Mouse (Mus musculus) neural tube, embryonic 10.5 days (tissue): ENCODE data around the gene Perm1.

ENCODE experiments used
- DNase-seq: peaks from one replicate; pipeline ENCODE4 v3.0.0-alpha.2; 2017; ENCODE audit warnings: low spot score; ENCODE audit errors: extremely low spot score

The Perm1 gene

DNA sequence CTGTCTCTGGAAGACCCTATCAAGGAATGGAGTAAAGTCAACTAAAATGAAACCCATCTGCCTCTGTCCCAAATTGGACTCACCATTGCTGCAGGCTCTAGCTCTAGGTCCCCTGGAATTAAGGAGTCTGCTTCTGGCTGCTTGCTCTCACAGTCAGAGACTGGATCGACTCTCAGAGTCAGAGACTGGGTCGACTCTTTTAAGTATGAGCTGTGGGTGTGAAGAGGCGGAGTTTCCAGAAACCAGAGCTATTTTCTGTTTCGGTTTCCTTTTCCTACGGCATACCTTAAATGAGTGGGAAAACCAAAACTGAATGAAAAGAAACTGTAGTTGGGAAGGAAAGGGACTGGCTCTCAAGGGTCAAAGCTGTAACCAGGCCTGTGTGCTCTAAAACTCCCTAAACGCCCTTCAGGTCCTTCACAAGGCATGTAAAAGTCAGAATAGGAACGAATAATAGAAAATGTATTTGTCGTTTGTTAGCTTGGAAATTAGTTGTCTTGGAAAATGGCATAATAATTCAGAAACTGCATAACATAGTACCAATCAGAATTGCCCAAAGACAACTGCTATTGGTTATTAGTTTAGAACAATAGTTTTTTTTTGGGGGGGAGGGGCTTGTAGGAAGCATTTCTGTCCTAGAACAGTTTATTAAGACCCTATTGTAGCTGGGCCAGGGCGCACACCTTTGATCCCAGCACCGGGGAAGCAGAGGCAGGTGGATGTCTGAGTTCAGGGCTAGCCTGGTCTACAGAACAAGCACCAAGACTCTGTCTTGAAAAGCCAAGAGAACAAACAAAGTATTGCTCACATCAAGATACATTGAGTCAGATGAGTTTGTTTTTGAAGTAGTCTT, 14.8 kb upstream of the Perm1 start, which contains the start of gene Isg15:
Gene Isg15, minus strand, starts transcription at position 196 of the 853 bp plus-strand sequence.
- DNase-seq = no peak

DNA sequence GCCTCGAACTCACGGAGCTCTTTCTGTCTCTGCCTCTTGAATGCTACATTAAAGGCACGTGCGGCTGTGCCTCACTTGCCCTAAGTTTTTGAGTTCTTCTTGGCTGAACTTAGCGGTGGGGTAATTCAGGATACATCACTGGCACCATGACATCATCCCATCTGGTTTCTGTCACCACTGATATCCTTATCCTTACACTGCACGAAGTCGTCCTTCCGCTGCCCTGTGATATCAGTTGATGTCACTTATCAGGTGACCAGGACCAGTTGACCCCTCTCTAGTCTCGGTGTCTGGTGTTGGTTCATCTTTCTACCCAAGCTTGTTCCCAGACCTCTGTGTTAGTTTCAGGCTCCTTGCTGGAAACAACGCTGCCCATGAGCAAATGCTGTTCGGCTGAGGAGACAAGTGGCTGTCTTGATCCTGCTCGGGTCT, 13.2 kb upstream of the Perm1 start:
- no peak for DNase-seq

GRCm38 (mm10) chr4:156203001-156203412, 12.7 kb upstream of the Perm1 start, which contains the start of gene AW011738:
AW011738 (plus strand) TSS chr4:156203304.
- peak; percentile 78 for DNase-seq

DNA sequence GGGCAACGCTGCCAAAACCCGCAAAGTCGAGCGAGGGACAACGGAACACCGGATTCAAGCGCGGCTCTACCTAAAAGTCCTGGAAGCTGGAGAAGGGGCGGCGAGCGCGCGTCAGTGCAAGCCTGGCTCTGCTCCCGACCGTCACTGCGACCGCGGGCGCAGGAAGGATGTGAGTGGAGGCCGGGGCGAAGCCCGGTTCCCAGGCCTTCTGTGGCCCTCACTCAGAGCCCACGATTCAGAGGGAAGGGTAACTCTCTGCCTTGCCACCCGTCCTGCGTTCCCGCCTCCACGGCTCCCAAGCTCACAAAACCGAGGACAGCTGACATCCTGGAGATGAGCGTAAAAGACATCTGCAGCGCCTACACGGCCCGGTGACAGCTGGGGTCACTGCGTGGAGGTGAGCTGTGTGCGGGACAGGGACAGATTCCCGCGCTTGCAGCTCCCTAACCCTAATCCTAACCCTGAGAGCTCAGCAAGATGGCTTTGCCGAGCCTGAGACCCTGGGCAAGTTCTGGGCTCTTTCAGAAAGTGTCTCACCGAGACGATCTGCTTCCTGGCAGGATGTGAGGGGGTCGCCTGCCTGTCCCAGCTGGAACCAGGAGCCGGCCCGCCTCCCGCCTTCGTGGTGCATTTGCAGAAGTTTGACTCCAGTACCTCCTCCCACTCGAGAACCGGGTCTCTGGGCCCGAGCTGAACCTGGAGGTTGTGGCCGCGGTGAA, 12.1 kb upstream of the Perm1 start:
- DNase-seq = no peak

DNA sequence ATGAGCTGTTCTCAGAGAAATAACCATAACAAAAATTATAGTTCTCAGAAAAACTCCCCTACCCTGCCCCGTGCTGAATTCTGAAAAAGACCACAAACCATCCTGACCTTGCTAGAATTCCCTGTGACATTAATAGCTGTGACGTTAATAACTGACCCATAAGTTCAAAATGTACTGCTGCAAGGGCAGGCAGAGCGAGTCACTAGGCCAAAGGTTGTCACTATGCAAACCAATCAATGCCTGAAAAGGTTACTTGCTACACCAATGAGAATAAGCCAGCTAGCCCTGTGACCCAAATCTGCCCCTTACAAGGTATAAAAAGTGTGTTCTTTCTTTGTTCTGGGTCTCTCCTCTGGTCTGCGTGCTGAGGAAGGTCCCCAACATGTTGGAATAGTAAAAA, 6.8 kb upstream of the Perm1 start:
- no peak for DNase-seq

- DNase-seq = no peak
Measured at GRCm38 (mm10) chr4:156209963-156210635, 5.6 kb upstream of the Perm1 start.

GRCm38 (mm10) chr4:156213134-156213533, 2.5 kb upstream of the Perm1 start:
- DNase-seq = no peak

GRCm38 (mm10) chr4:156216196-156216595, 528 bp downstream of the Perm1 start:
- DNase-seq = no peak

DNA sequence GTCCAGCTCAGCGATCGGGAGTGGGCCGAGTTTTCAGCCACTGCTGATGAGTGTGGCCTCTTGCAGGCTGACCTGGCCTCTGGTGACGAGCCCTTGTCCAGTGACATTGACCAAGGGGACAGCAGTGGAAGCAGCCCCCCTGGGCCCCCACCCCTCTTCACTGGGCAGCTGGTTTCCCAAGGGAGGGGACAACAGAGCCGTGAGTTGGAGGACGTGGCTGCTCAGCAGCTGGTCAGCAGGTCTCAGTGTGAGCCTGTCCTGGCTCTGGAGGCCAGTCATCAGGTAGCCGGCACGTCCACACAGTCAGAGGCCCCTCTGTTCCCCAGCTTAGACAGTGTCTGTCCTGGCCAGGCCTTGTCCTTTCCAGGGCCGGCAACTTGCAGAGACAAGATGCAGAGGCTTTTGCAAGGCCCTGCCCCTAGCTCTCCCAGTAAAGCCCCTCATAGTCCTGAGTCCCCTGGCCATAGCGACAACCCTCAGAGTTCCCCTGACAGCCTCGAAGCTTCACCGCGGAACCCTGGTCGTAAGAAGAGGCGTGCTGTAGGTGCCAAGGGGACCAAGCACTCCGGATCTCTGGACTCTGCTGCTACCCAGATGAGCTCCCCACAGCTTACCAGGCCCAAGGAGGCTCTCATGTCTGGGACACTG, 1.5 kb downstream of the Perm1 start:
- DNase-seq = no peak

DNA sequence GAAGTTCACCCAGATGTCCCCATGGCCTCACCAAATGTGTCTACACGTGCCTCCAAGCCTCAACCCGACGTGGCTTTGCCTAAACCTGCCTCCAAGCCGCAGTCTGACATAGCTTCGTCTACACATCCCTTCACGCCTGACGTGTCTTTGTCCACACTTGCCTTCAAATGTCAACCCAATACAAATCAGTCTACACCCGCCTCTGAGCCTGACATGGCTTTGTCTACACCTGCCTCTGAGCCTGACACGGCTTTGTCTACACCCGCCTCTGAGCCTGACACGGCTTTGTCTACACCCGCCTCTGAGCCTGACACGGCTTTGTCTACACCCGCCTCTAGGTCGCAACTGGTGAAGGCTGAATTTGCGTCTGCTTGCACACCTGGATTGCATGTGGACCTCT, 2.2 kb downstream of the Perm1 start:
- no peak for DNase-seq

DNA sequence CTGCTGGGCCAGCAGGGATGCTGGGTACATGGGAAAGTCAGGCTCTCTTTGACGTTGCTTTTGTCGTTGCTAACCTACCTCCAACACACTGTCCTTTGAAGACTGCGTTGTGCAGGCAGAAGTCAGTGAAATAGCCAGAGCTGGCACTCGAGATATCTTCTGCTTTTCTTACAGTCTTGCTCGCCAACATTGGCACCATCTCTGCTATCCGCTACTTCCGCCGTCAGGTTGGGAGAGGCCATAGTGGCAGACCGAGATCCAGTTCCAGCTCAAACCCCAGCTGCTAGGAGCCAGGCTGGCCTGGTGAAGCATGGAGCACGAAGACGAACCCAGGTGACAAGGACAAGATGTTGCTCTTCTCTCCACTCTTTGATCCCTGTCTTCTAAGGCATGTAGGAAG, 4.3 kb downstream of the Perm1 start:
- DNase-seq = no peak

DNA sequence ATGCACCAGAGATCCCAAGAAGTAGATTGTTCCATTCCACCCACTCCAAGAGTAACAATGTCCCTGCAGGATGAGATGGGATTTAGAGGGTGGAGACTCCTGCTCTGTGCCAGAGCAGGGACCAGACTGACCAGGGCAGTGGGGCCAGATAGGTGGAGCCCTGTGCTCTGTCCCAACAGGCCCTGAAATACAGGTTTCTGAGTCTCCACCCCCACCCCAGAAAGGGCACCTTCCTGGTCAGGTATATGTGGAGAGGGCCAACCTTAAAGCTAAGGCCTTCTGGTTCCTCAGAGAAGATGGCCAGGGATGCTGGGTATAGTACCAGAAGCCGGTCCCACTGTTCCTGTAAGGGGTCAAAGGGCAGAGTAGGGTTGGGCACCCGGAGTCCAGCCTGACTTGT, 8.6 kb downstream of the Perm1 start:
- no peak for DNase-seq

- no peak for DNase-seq
Measured at GRCm38 (mm10) chr4:156227752-156228392, 12.2 kb downstream of the Perm1 start.

DNA sequence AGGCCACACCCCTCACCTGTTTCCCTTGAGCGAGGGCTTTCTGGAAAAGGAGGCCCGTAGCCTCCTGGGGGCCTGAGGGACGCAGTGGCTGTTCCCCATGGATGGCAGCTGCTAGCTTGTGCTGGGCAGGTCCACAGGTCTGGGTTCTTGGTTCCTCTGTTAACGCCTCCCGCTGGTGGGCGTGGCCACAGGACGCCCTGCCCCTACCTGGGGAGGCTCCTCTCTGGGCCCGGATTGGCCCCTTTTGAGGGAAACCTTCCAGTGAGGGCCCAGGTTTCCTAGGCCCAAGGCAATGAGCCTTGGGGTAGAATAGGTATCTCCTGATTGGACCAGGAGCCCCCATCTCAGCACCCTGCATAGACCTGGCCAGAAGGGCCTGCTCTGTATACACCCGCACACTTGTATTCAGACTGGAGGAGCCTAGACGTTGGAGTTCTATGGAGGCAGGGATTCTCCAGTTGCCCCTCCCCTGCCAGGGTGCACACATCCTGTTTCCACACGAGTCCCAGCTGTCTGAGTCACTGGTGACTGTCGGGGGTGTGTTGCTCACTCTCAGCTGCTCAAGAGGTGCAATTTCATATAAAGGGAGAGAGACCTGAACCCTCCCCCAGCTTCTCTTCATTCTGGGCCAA, 12.8 kb downstream of the Perm1 start:
- no peak for DNase-seq

DNA sequence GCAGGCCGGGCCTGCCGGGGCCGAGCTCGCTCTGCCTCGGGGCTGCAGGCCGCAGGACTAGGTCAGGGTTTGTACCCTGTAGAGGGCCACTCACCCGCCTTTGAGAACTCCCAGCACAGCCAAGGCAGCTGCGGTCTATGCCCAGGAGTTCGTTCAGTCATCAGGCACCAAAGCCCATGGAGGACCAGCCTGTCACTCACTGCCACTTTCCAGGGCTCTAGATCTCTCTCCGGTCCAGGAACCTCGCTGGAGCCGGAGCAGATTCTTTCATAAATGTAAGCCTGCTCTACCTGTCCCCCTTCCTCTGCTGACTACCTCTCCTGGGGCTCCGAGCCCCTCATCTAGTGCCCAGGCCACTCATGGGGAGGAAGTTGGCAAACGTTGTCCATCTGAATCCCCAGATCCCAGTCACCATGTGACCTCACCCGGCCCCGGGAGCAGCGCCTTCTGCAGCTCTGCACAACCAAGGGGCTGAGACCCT, 18.4 kb downstream of the Perm1 start:
- peak; percentile 60 for DNase-seq

DNA sequence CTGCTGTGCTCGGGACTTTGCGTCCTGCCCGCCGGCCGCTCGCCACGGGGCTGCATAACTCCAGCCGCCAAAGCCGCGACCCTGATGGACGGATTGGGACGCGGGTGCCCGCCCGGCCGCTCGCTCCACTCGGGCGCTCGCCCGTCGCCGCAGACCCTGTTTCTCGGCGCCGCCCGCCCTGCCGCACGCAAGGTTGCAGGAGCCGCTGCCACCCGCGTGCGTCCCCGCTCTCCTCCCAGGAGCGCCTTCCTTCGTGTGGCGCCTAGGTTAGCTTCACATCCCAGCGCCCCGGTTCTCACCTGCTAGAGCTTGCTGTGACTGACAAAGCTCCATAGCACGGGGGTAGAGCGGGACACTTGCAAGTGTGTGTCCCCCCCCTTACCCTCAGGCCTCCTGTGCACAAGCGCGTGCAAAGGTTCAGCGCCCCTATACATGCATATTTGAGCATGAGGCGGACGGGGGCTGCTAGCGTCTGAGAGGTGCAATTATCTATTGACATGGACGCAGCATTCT, 19.1 kb downstream of the Perm1 start, which contains the start of gene Plekhn1:
Gene Plekhn1, minus strand, starts transcription at position 157 of the 513 bp plus-strand sequence.
- DNase-seq = peak; percentile 84

GRCm38 (mm10) chr4:156235360-156235770, 19.7 kb downstream of the Perm1 start:
- DNase-seq = no peak

GRCm38 (mm10) chr4:156235808-156236533, 20.3 kb downstream of the Perm1 start, which contains the start of gene Noc2l:
Noc2l (plus strand) TSS chr4:156236010.
- DNase-seq = peak; percentile 96
